Mouse (Mus musculus): ENCODE results near the gene Ctrc. TPM values are rescaled to one million over a fixed set of nuclear protein-coding genes. Genes with fewer than 3 reads are reported as not detected.

Gene Ctrc
- total RNA-seq, 2 experiments from 2014 or later = not detected

DNA sequence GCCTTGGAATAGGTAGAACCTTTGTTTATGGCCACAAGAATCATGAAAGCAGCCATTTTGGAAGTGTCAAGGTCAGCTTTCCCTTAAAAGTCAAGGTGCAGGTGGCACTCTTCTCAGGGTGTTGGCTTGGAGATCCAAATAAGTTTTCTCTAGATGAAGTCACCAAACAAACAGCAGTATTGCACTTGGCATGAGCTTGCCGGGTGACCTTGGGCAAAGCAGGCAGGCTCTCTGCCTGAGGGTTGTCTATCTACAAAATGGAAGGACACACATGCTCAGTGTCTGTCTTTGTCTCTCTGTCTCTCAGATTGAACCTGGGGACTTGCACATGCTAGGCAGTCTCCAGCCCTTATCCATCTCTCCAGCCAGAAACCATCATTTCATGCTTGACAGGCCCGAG is 18.8 kb downstream of the Ctrc start:
- intact Hi-C loops (cut with DNase I) = no loop called here
- no peak for DNase-seq (ENCODE audit: low spot score in 2 of 2)

DNA sequence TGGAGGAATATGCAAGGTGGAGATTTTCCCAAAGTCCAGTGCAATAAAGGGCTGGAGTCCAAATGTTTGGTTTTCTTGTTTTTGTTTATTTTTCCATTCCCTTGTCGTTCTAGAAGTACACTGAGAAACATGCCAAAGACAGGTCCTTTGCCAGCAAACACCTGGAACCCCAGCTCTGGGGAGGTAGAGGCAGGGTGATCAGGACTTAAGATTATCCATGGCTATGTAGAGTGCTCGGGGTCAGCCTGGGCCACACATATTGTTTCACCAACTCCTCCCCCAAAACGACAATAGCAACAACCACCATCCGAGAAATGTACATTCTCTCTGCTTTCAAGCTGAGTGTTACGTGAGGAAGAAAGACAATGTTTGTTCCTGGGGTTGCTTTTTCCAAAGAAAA is 20.1 kb downstream of the Ctrc start, which contains the start of gene Cela2a:
Cela2a (minus strand) TSS at position 101 of the 400 bp plus-strand sequence.
- intact Hi-C loops (cut with DNase I) = no loop called here
- no peak for DNase-seq (ENCODE audit: low spot score in 2 of 2)

DNA sequence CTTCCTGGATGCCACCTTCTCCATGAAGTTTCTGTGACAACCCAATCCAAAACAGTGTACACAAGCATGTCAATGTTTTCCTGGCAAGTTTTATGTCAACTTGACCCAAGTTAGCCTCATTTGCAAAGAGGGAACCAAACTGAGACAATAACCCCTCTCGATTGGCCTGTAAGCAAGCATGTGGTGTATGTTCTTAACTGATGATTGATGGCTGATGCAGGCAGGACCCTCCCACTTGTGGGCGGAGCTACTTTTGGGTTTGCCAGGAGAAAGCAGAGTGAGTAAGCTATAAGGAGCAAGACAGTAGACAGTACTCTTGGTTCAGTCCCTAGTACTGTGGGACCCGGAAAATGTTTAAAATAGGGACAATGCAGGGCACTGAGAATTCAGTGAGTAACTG is 23.2 kb downstream of the Ctrc start:
- intact Hi-C loops (cut with DNase I) = no loop called here
- no peak for DNase-seq (ENCODE audit: low spot score in 2 of 2)

DNA sequence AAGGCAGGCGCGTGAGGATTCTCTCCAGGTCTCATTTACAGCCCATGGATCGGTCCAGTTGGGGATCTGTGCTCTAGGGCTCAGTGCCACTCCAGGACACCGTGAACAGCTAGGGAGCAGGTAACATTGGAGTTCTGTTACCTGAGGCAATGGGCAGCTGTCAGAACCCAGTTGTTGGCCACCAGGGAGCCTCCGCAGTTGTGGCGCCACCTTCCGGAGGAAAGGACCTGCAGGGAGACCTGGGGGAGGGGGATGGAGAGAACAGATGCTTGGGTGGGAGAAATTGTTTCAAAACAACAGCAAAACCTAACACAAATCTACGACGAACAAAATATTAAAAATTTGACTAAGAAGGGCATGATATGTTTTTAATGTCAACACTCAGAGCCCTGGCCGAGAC is 24.1 kb downstream of the Ctrc start:
- DNase-seq (ENCODE audit: low spot score in 2 of 2) = no peak
- intact Hi-C loops (cut with DNase I) = no loop called here

GRCm38 (mm10) chr4:141821178-141821577 is 25.0 kb downstream of the Ctrc start:
- DNase-seq (ENCODE audit: low spot score in 2 of 2) = no peak
- intact Hi-C loops (cut with DNase I) = no loop called here

- intact Hi-C loops (cut with DNase I) = no loop called here
Observed at GRCm38 (mm10) chr4:141819316-141819715, 26.8 kb downstream of the Ctrc start.

DNA sequence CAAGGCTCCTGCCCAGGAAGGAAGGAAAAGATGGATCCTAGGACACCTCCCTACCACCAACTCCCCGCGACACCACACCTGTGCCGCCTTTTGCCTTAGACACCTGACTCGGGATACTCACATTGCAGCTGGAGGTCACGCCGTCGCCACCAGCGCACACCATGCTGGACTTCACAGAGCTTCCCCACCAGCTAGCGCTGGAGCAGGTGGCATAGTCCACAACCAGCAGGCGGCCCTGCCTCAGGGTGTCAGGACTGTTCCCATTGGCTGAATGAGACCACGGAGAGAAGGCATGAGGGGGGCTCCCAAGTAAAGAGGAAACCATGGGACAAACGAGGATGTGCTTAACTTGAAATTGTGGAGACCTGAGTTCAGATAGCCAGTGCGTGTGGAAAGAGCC is 27.3 kb downstream of the Ctrc start:
- intact Hi-C loops (cut with DNase I) = no loop called here
- no peak for DNase-seq (ENCODE audit: low spot score in 2 of 2)

More at GRCm38 (mm10) chr4:141819316-141819715, 26.8 kb downstream of the Ctrc start:
- DNase-seq (ENCODE audit: low spot score in 2 of 2) = no peak

GRCm38 (mm10) chr4:141817706-141818105 is 28.5 kb downstream of the Ctrc start:
- intact Hi-C loops (cut with DNase I) = no loop called here
- DNase-seq (ENCODE audit: low spot score in 2 of 2) = no peak

- DNase-seq (ENCODE audit: low spot score in 2 of 2) = no peak
- intact Hi-C loops (cut with DNase I) = no loop called here
Observed at GRCm38 (mm10) chr4:141816776-141817655, 29.1 kb downstream of the Ctrc start.

- no peak for DNase-seq (ENCODE audit: low spot score in 2 of 2)
- intact Hi-C loops (cut with DNase I) = no loop called here
Observed at GRCm38 (mm10) chr4:141816267-141816666, 29.9 kb downstream of the Ctrc start.

- intact Hi-C loops (cut with DNase I) = no loop called here
- DNase-seq (ENCODE audit: low spot score in 2 of 2) = no peak
Observed at GRCm38 (mm10) chr4:141811375-141811774, 34.8 kb downstream of the Ctrc start.

DNA sequence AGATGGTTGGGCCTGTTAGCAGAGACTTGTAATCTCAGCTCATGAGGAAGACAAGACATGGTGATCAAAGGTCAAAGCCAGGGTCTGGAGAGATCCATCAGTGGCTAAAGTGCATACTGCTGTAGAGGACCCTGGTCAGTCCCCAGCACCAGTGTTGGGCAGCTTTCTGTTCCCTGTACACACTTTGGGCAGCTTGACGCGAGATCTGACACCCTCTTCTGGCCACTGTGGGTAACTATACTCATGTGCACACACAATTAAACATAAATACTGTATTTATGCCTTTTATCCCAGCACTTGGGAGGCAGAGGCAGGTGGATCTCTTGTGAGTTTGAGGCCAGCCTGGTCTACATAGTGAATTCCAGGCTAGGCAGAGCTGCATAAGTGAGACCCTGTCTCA is 35.2 kb downstream of the Ctrc start:
- intact Hi-C loops (cut with DNase I) = no loop called here
- no peak for DNase-seq (ENCODE audit: low spot score in 2 of 2)

DNA sequence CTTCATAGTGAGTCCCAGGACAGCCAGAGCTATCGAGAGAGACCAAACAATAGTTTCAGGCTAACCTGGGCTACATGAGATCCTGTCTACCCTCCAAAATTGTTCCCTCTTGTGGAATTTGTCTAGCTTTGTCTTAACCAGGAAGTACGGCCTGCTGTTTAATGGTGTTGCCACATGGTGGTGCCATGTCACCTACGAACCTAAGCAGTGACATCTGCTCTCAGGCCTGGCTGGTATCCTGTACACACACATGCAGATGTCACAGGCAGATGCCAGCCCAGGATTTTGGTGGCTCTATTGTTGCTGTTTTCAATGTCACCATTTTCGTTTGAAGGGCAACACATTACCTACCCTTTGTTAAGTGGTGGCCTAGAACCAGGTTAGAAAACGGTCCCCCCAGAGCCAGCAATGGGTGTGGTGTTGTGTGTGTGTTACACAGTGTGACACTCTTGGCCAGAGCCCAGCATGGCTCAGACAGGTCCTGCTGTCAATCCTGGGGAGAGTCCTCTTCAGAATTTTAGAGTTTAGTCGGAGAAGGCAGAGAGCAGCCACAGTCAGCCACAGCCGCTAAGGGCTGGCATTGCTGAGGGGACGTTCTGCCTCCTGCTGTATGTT is 36.2 kb downstream of the Ctrc start:
- intact Hi-C loops (cut with DNase I) = loop anchor here (2.0 kb wide), 1 partner anchor 43 kb away; no protein-coding TSS in a partner anchor

DNA sequence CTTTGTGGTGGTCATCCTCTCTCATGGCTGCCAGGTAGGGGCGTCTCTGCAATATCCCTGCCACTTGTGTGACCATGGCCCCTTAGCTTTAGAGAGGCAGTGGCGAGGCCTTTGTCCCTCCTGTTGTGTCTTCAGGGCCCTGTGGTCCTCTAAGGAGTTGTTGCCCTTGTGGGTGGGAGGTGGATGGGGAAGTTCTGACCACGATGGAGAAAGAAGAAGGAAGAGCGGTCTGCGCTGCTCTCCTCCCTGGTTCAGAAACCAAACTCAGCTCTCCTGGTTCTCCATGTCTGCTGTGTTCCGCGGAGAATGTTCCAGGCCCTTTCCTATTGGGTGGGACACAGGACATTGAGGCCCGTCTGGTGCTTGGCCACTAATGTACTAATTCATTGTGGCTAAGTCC is 40.3 kb downstream of the Ctrc start:
- DNase-seq (ENCODE audit: low spot score in 2 of 2) = no peak
- intact Hi-C loops (cut with DNase I) = no loop called here

More for the DNA sequence above, 36.2 kb downstream of the Ctrc start:
- DNase-seq (ENCODE audit: low spot score in 2 of 2) = no peak

GRCm38 (mm10) chr4:141804105-141804504 is 42.1 kb downstream of the Ctrc start:
- intact Hi-C loops (cut with DNase I) = no loop called here
- no peak for DNase-seq (ENCODE audit: low spot score in 2 of 2)

DNA sequence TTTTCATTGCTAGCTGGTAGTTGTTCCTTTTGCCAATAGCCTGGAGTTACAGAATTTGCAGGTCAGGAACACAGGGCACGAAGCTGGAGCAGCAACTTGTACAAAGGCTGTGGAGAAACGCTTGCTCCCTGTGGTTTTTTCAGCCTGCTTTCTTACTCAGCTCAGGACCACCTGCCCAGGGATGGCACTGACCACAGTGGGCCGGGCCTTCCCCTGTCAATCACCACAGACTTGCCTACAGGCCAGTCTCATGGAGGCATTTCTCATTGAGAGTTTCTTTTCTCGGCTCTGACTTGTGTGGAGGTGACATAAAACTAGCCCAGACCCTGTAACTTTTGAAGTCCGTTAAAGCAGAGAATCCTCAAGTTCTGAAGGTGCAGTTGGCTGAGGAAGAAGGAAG is 48.6 kb downstream of the Ctrc start:
- DNase-seq (ENCODE audit: low spot score in 2 of 2) = no peak

GRCm38 (mm10) chr4:141796954-141797353 is 49.2 kb downstream of the Ctrc start:
- intact Hi-C loops (cut with DNase I) = no loop called here

More for the DNA sequence above, 48.6 kb downstream of the Ctrc start:
- intact Hi-C loops (cut with DNase I) = no loop called here

GRCm38 (mm10) chr4:141796356-141796755 is 49.8 kb downstream of the Ctrc start:
- DNase-seq (ENCODE audit: low spot score in 2 of 2) = no peak
- intact Hi-C loops (cut with DNase I) = no loop called here

More at GRCm38 (mm10) chr4:141796954-141797353, 49.2 kb downstream of the Ctrc start:
- no peak for DNase-seq (ENCODE audit: low spot score in 2 of 2)

- intact Hi-C loops (cut with DNase I) = loop anchor here (5.0 kb wide), 1 partner anchor 72 kb away; the partner anchor contains the start of gene Ddi2
Observed at GRCm38 (mm10) chr4:141794152-141794535, 52.0 kb downstream of the Ctrc start.

GRCm38 (mm10) chr4:141793282-141794151 is 52.6 kb downstream of the Ctrc start, which contains the start of gene Casp9:
Casp9 (plus strand) TSS chr4:141793612.
- DNase-seq (ENCODE audit: low spot score in 2 of 2) = peak; percentile 94 to 96
- intact Hi-C loops (cut with DNase I) = loop anchor here (5.0 kb wide), 1 partner anchor 71 kb away; the partner anchor contains the start of gene Ddi2

More at GRCm38 (mm10) chr4:141794152-141794535, 52.0 kb downstream of the Ctrc start:
- DNase-seq (ENCODE audit: low spot score in 2 of 2) = no peak
